Mouse (Mus musculus): ENCODE data around the gene Triobp.
A peak's percentile ranks its signal among the peaks of the same experiment; 100 is the strongest.

The Triobp gene

DNA sequence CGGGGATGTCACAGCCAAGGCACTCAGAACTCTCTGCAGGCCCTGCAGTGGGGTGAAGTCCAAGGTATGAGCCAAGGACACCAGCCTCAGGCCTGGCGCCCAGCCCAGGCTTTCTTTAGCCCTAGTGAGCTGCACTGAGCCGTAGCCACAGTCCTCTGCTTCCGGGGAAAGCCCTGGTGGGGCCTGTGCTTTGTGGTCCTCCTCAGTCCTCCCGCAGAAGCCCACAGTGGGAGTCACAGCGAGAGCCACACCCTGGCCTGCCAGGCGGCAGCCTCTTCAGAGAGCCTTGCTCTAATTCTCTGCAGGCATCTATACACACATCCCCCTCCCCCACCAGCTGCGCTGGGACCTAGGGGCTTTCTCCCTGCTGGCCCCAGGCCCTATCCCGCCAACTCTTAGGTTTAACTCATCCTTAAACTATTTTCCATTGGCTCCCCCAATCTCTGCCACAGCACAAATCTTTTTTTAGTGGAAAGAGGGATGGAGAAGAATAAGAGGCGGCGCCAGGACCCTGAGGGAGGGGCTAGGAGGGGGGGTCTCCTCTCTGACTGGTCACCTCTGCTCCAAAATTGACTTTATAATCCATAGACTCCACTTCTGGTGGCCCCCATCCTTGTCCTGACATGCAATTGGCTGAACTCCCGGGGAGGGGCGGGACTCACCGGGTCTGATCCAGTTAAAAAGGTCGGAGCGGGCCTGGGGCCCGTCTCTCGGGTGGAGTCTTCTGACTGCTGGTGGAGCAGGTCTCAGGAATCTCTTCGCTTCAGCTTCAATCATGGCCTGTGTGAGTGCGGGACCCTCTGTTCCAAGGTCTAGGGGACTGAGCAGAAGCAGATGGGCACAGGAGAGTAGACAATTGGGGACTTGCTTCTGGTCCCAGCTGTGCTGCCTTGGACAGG is 21.3 kb upstream of the Triobp start, which contains the start of gene Lgals1:
Gene Lgals1 (plus strand): TSS at position 705 of the 899 bp plus-strand sequence.
- DNase-seq (ENCODE audit: low spot score), result peak; percentile 86

DNA sequence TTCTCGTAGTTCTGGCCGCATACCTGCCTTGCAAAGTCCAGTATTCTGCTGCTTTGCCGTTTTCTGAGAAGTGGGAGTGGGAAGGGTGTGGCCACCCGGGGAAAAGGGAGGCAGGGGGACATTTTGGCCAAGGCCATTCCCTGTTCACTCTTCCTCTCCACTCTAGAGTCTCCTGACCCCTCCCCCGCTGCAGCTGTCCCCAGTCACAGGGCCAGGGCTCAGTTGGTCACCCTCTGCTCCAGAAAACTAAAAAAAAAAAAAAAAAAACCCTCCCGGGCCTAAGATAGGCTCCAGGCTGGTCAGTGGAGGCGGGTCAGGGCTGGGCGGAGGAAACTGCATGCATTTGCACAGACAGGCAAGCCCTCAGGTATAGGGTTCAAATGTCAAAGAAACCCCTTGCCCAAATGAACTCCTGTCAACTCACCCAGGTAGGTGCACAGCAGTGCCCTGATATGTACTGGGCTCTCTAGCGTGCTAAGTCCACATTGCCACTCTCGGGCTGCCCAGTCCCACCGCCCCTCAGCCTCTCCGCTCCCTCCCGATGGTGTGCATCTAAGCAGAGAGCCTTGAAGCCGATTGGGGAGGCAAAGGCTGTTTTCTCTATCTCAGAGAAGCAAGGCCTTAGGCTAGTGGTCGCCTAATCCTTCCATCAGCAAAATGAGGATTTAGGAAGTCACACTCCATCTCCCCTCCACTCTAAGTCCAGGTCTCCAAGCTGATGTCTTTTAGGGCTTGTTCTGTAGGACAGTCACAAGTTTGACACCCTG is 20.3 kb upstream of the Triobp start:
- DNase-seq (ENCODE audit: low spot score), result no peak

DNA sequence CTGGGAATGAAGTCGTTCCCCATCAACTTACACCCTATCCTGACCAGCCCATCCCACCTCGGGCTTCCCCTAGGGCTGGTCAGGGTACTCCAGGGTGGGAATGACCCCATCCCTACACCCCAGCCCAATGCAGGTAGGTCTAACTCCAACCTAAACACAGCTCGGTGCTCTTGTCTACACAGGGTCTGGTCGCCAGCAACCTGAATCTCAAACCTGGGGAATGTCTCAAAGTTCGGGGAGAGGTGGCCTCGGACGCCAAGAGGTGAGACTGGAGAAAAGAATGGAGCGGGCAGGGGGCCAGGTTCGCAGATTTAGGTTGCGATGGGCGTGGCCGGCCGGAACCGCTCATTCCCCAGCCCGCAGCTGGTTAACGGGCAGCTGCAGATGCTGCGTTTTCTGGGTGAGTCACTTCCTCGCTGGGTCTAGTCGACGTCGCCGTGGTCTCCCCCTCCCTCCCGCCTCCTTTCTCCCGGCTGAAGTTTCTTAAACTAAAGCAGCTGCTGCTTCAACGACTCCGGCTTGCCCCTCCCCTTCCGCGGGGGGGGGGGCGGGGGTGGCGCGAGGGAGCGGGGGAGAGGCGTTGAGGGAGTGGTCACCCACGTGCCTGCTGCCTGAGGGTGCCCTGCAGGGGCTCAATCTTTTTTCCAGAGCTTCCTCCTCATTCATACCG is 19.6 kb upstream of the Triobp start:
- peak; percentile 77 for DNase-seq (ENCODE audit: low spot score)

DNA sequence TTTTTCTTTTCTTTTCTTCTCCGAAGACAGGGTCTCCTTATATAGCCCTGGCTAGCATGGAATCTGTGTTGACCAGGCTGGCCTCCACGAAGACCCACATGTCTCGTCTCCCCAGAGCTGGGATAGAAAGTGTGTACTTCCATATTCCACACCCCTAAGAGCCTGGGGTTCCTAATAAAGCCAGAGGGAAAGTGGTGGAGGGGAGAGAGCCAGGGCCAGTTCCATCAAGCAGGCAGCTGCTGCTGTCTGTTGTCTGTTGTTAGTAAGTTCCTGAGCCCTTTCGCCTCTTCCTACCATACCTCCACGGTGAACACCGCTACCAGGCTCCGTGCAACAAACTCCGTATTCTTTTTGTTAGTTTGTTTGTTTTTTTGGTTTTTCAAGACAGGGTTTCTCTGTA is 19.0 kb upstream of the Triobp start:
- DNase-seq (ENCODE audit: low spot score), result no peak

DNA sequence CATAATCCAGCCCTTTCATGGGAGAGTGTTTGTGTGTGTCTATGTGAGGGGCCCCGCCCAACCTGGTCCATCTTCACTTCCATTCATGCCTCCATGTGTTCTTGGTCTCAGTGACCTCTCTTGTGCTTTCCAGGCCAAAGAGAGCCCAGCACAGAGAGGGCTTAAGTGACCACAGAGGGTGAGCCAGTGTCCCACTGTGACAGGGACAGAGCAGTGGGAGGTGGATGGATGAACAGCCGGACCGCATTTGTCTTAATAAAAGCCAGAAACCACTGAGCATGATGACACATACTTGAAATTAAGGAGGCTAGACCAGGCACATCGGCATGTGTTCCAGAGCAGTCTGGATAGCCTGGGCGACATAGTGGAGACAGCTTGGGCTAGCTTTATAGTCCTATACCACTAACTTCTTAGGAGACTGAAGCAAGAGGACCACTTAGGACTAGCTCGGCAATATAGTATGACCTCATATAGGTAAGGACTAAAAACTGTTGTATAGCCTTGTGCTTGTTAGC is 17.3 kb upstream of the Triobp start:
- DNase-seq (ENCODE audit: low spot score), result no peak

DNA sequence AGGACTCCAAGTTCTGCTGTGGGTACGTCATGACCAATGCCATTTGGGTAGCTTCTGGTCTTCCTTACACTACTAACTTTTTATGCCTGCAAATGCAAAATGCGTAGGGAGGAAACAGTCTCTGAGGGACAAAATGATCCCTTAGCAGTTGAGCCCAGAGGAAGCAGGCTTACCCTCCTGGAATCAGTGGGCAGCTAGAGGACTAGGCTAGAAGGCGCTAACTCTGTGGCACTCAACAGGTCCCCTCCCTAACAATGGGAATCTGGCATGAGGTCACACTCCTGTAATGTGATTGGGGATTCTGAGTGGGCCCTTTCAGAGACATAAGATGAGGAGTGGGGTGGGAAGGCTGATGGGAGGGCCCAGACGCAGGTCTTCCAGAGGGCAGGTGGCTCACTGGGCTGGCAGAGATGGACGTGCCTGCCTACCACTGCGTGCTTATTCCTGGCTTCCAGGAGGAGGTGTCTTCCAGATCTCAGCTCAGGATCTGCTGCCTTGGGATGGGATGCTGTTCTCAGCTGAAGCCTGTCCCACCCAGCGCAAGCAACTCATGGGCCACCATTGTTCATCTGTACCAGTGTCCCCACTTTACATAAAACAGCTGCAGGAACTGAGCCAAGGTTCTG is 16.6 kb upstream of the Triobp start:
- no peak for DNase-seq (ENCODE audit: low spot score)

DNA sequence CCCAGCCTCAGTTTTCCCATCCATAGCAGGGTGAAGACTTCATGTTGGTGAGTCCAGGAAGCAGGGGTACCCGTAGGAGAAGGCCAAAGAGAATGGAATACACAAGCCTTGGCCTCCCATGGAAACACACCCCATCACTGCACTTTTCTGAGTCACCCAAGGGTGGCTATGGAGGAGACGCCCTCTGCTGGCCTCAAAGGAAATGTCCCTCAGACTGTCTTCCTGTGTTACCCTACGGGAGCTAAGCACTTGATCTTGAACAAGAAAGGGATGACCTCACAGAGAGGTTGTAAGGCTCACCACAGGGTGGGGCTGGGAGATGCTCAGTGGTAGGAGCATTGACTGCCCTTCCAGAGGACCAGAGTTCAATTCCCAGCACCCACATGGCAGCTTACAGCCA is 15.9 kb upstream of the Triobp start:
- no peak for DNase-seq (ENCODE audit: low spot score)

DNA sequence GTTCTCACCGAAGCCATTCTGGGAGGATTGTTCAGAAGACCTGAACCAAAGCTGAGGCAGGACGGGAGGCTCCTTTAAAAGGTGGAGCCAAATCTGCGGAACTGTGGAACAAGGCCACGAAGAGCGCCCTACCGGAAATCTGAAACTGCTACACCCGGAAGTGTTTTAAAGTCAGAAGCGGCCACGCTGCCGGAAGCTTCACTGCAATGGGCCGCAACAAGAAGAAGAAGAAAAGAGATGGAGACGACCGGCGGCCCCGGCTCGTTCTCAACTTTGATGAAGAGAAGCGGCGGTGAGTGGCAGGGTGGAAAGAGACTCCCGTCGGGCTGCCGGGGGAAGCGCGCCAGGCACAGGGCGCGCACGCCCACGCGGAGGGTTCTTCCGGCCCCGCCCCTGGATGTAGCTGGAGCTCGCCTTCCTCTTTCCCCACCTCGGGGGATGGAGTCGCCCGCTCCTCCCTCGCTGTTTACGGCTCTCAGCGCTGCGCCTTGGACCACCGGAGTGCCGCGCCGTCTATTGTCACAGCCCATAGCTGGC is 12.7 kb upstream of the Triobp start, which contains the start of gene Nol12:
Gene Nol12 (plus strand): TSS at position 150 of the 537 bp plus-strand sequence.
- peak; percentile 85 for DNase-seq (ENCODE audit: low spot score)

DNA sequence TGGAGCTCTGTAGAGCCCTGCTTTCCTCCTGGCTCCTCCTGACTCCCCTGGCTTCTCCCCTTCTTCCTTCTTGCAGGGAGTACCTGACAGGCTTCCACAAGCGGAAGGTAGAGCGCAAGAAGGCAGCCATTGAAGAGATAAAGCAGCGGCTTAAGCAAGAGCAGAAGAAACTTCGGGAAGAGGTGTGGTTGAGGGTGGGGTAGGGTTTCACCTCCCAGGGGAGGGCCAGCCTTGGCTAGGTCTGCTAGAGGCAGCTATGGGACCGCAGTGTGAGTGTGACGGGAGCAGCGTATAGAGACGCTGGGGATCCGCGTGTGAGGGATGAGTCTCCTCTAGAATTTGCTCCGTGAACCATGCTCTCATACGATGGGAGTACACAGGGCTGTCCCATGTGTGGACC is 11.1 kb upstream of the Triobp start:
- no peak for DNase-seq (ENCODE audit: low spot score)

DNA sequence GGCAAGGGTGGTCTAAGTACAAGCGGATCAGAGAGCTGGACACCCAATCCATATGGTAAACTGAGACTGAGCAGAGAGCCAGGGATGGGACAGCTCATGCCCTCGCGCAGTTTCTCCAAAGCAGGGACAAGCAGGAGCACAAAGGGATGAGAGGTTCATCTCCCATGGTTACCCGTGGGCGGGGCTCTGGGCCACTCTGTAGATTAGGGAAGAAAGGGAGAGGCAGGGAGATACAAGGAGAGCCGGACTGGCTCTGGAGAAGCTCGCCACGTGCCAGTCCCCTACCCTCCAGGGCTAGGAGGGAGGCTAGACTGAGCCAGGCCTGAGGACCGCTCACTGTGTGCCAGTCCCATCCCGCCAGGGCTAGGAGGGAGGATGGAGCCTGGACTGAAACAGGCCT is 10.2 kb upstream of the Triobp start:
- DNase-seq (ENCODE audit: low spot score), result no peak

DNA sequence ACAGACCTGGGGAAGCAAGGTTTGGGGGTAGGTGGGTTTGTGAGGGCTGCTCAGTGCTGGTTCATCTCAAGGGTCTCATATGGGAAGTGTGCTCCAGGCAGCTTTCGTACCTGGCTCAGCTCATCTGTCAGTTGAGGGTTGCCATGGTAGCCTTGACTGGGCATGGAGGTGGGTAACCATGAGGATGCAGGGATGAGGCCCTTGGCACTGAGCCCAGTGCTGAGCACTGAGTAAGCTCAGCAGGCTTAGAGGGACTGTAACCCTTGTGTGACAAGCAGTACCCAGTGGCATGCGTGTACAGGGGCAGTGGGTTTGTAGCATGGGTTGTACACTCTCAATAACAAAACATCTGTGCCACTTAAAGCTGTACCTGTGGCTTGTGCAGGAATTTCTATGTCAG is 9.6 kb upstream of the Triobp start:
- DNase-seq (ENCODE audit: low spot score), result no peak

DNA sequence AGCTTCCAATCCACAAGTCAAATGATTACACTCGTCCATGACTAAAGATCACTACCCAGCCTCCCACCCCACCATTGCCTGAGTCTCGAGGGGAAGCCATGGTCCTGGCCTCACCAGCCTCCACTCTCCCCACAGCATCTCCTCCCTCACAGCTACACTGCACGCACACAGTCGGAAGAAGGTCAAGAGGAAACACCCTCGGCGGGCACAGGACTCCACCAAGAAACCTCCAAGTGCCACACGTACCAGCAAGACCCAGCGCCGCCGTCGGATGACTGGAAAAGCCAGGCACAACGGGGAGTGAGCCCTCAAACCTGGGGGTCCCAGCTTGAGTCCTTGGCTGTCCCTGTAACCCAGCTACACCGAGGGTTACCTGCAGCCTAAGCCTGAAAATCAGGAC is 7.2 kb upstream of the Triobp start:
- DNase-seq (ENCODE audit: low spot score), result no peak

DNA sequence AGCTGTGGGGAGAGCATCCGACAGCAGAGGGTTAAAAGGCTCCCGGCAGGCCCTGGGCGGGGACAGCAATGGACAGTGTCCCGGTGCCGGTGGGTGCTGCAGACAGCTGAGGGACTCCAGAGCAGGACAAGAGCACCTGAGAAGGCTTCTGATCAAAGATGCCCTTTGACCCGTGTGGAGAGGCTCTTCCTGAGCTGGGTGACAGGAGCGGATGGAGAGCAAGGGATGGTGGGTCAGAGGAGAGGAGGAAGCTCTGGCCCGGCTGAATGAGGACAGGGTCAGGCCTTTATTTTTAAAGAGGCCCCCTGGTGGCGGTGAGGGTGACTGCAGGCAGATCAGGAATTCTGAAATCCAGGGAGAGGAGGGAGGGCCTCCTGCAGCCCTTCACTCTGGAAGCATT is 4.9 kb upstream of the Triobp start:
- peak; percentile 50 for DNase-seq (ENCODE audit: low spot score)

DNA sequence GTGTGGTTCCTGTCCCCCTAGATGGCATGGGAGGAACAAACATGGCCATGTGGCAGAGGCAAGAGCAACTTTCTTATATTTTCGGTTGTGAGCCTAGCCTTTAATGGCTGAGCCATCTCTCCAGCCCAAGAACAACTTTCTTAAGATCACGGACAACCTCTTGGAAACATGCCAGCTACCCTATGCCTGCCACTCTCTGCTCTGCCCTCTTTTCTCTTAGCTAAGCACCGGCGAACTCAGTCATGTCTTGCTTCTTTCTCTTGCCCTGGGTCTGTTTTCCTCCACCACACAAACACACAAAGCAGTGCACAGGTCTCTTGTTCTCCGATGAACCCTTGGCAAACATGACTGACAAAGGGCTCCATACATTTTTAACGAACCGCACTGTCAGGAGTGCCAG is 1.3 kb upstream of the Triobp start:
- no peak for DNase-seq (ENCODE audit: low spot score)

DNA sequence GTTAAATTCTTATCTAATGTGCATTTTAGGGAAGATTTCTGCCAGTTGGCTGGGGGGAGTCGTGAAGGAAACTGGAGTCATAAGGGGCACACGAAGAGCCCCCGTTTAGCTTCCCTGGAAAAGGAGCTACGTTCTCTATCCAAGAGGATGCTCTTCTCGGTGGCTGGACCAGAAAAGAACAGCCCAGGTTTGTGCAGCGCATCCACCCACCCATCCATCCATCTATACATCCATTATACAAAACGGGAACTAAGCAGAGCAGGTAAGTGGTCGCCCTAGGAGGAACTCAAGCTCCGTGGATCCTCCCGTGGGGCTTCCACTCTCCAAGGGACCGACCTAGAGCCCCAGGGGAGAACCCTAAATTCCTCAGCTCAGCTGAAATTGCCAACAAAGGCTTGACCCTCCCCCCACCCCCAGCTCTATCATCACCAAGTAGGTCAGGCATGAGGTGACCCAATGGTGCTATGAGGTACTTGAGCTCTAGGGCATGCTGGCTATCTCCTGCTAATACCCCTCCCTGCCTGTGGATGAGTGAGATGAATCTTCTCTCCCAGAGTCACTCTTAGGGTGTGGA is 715 bp downstream of the Triobp start:
- no peak for DNase-seq (ENCODE audit: low spot score)

DNA sequence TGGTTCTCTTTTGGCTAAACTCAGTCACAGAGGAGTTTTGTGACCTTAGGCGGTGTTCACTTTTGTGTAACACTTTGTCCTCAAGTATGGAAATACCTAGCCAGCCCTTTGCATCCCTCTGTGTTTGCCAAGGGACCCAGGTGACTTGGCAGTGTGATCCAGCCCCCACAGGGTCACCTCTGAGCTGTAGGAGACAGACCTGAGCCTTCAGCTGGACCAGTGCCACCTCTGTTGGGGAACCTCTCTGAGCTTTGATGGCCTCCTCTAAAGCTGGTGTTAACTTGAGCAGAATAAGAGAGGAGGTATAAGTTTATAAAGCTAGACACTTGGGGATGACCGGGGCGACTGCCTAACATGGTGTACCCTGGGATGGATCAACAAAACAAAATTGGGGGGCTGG is 1.4 kb downstream of the Triobp start:
- DNase-seq (ENCODE audit: low spot score), result no peak

DNA sequence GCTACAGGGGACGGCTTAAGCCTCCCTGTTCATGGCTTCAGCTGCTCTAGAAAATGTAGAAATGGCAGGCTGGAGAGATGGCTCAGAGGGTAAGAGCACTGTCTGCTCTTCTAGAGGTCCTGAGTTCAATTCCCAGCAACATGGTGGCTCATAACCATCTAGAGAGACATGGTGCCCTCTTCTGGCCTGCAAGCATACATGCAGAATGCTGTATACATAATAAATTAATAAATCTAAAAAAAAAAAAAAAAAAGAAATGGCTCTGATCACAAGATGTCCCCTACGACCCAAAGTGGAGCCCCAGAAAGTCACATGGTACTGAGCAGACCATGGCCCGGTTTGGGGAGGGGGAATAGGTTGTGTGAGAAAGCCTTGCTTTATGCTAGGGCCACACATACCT is 8.1 kb downstream of the Triobp start:
- no peak for DNase-seq (ENCODE audit: low spot score)

DNA sequence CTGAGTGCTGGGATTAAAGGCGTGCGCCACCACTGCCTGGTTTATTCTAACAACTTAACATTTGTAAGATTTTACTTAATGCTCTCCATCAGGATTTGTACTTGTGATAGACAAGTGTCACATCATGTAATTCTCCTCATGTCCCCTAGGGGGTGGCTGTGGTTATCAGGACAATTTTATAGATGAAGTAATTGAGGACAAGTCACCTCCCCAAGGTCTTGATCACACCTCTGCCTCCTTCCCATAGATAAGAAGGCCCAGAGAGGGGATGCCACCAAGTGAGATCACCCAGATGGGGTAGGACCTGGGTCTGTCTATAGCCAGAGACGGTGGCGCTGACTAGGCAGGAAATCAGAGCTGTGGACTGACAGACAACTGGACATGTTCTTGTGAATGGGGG is 8.8 kb downstream of the Triobp start:
- no peak for DNase-seq (ENCODE audit: low spot score)

DNA sequence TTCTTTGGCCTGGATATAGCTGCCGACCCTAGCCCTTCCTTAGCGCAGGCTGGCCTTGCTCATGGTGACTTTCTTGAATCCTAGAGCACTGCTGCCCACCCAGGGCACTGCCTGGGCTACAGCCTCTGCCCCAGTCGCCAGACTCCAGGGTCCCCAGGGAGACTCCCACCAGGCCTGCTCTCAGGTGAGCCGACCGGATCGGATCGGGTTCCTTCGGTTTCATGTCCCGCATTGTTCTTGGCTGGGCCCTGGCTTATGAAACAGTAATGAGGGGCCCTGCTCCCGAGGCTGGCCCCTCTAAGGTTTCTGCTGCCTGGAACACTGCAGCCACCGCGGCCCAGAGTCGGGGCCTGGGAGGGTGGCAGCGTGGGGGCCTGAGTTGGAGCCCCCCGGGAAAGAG is 9.5 kb downstream of the Triobp start:
- no peak for DNase-seq (ENCODE audit: low spot score)

DNA sequence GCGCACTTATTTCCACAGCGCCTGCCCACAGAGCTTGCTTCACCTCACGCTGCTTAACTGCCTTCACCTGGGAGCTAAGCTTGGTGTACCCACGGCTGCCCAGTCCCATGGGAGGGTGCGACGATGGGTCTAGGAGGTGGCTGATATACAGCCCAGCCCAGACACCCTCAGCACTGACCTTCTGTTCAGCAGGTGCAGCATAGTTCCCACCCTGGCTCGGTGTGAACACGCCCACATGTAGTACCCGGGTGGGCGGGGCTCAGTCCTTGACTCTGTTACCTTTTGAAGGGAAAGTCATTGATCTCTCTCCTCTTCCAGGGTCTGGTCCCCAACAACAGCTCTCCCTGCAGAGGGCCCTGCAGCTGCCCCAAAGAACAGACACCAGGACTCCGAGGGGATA is 12.0 kb downstream of the Triobp start:
- DNase-seq (ENCODE audit: low spot score), result no peak

DNA sequence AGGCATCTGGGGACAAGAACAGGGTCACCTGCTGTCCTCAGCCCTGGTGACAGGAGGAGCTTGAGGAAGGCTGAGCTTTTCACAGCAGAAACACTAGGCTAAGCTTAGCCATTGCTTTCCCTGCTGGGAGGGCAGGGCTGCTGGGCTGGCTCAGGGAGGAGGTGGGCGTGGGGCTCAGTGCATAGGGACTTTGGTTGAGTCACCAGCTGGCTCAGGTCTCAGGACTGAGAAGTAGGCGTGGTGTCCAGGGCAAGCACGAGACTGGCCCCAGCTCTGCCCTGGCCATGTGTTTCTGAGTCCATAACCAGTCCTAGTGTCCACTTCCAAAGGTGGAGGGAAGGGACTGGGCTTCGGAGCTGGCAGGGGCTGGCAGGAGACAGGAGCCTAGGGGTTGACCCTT is 12.6 kb downstream of the Triobp start:
- DNase-seq (ENCODE audit: low spot score), result no peak
